Mouse (Mus musculus): ENCODE data around the gene Gm14409. TPM values are rescaled to one million over a fixed set of nuclear protein-coding genes. Genes with fewer than 3 reads are reported as not detected.
"Not testable (repeated sequence)": the region's sequence is repeated elsewhere in the genome, so short reads cannot be mapped to it uniquely, and the experiment has no call there.

Gm14409 gene
- polyA plus RNA-seq (2015; fragmentation: Nextera tagmentation; extraction: Ambion mirVana), result not detected in 2 replicates

GRCm38 (mm10) chr2:177266936-177267335 lies at the start of gene Gm14409:
Gene Gm14409 (minus strand): TSS chr2:177267036.
- not testable (repeated sequence) for H3K4me1 ChIP-seq (replicated peaks); H3K9me3 ChIP-seq; H3K36me3 ChIP-seq; H3K27ac ChIP-seq; ATAC-seq; H3K4me3 ChIP-seq (replicated peaks); H3K4me2 ChIP-seq (replicated peaks); H3K27me3 ChIP-seq (replicated peaks); H3K9ac ChIP-seq
- no CpG with 5 or more reads among the region's 2 CpGs for WGBS

GRCm38 (mm10) chr2:177309627-177310026 lies 42.8 kb upstream of the Gm14409 start:
- 84% methylated on average over 4 of the region's 4 CpGs for WGBS
- not testable (repeated sequence) for ATAC-seq; H3K4me1 ChIP-seq (replicated peaks)

GRCm38 (mm10) chr2:177304980-177305379 lies 38.1 kb upstream of the Gm14409 start:
- H3K36me3 ChIP-seq; H3K27ac ChIP-seq; H3K27me3 ChIP-seq (replicated peaks); H3K9me3 ChIP-seq; H3K4me1 ChIP-seq (replicated peaks); ATAC-seq; H3K4me2 ChIP-seq (replicated peaks); H3K9ac ChIP-seq; H3K4me3 ChIP-seq (replicated peaks): not testable (repeated sequence)
- no CpG with 5 or more reads among the region's 2 CpGs for WGBS

More at GRCm38 (mm10) chr2:177309627-177310026, 42.8 kb upstream of the Gm14409 start:
- not testable (repeated sequence) for H3K36me3 ChIP-seq; H3K9ac ChIP-seq; H3K4me3 ChIP-seq (replicated peaks); H3K27me3 ChIP-seq (replicated peaks); H3K9me3 ChIP-seq; H3K27ac ChIP-seq; H3K4me2 ChIP-seq (replicated peaks)

- not testable (repeated sequence) for ATAC-seq; H3K27ac ChIP-seq; H3K36me3 ChIP-seq; H3K4me2 ChIP-seq (replicated peaks); H3K4me1 ChIP-seq (replicated peaks); H3K27me3 ChIP-seq (replicated peaks); H3K4me3 ChIP-seq (replicated peaks); H3K9me3 ChIP-seq; H3K9ac ChIP-seq
- 20% methylated on average over 3 of the region's 3 CpGs for WGBS
These were observed 16.9 kb upstream of the Gm14409 start for GRCm38 (mm10) chr2:177283701-177284100.

- H3K9me3 ChIP-seq; H3K27ac ChIP-seq; ATAC-seq; H3K4me1 ChIP-seq (replicated peaks); H3K9ac ChIP-seq; H3K4me2 ChIP-seq (replicated peaks); H3K36me3 ChIP-seq; H3K4me3 ChIP-seq (replicated peaks); H3K27me3 ChIP-seq (replicated peaks): not testable (repeated sequence)
- WGBS, result 89% methylated on average over 2 of the region's 2 CpGs
These were observed 10.9 kb upstream of the Gm14409 start for GRCm38 (mm10) chr2:177277754-177278153.

GRCm38 (mm10) chr2:177272237-177272636 lies 5.4 kb upstream of the Gm14409 start:
- not testable (repeated sequence) for ATAC-seq; H3K4me1 ChIP-seq (replicated peaks); H3K27me3 ChIP-seq (replicated peaks); H3K4me3 ChIP-seq (replicated peaks); H3K9ac ChIP-seq; H3K36me3 ChIP-seq; H3K4me2 ChIP-seq (replicated peaks); H3K9me3 ChIP-seq; H3K27ac ChIP-seq
- 75% methylated on average over 2 of the region's 2 CpGs for WGBS

- not testable (repeated sequence) for H3K4me1 ChIP-seq (replicated peaks); H3K4me3 ChIP-seq (replicated peaks); H3K9ac ChIP-seq; H3K27ac ChIP-seq; H3K9me3 ChIP-seq; H3K4me2 ChIP-seq (replicated peaks); ATAC-seq; H3K36me3 ChIP-seq; H3K27me3 ChIP-seq (replicated peaks)
- 85% methylated on average over 2 of the region's 2 CpGs for WGBS
These were observed 19.4 kb downstream of the Gm14409 start for GRCm38 (mm10) chr2:177247449-177247848.

- H3K4me1 ChIP-seq (replicated peaks); H3K9ac ChIP-seq; H3K9me3 ChIP-seq; ATAC-seq; H3K4me2 ChIP-seq (replicated peaks); H3K36me3 ChIP-seq; H3K27me3 ChIP-seq (replicated peaks); H3K4me3 ChIP-seq (replicated peaks); H3K27ac ChIP-seq: not testable (repeated sequence)
- 70% methylated on average over 2 of the region's 2 CpGs for WGBS
These were observed 36.4 kb downstream of the Gm14409 start for GRCm38 (mm10) chr2:177230461-177230860.

Other genes with a start within 250 kb of the Gm14409 start
- gene Gm14401, start 192.7 kb downstream of the Gm14409 start, polyA plus RNA-seq (2015; fragmentation: Nextera tagmentation; extraction: Ambion mirVana), result 0.16 and 0.31 TPM in 2 replicates
- 18.1 and 22.3 TPM in 2 replicates for gene Gm14410, start 60.6 kb downstream of the Gm14409 start, polyA plus RNA-seq (2015; fragmentation: Nextera tagmentation; extraction: Ambion mirVana)
- gene Gm14412, start 57.3 kb upstream of the Gm14409 start, polyA plus RNA-seq (2015; fragmentation: Nextera tagmentation; extraction: Ambion mirVana), result 0.41 TPM in 1 of 2 replicates, not detected in the other
- gene Gm14418, start 131.3 kb upstream of the Gm14409 start, polyA plus RNA-seq (2015; fragmentation: Nextera tagmentation; extraction: Ambion mirVana), result 6.1 and 7.8 TPM in 2 replicates
- 12.0 and 12.8 TPM in 2 replicates for gene Zfp970, start 197.7 kb upstream of the Gm14409 start, polyA plus RNA-seq (2015; fragmentation: Nextera tagmentation; extraction: Ambion mirVana)
- 4.7 and 5.8 TPM in 2 replicates for gene Gm14403, start 231.2 kb upstream of the Gm14409 start, polyA plus RNA-seq (2015; fragmentation: Nextera tagmentation; extraction: Ambion mirVana)

Measured in intestine, embryonic 15.5 days (tissue).